Mouse (Mus musculus) lung, postnatal 0 days (tissue): ENCODE results near the gene 2810006K23Rik.

Experiments
- CTCF ChIP-seq: IDR thresholded peaks from 2 replicates; pipeline ENCODE4 v1.5.1; 2016; ENCODE audit warnings: antibody characterized with exemption, mild to moderate bottlenecking
- EP300 ChIP-seq: IDR thresholded peaks from 2 replicates; pipeline ENCODE4 v1.6.1; 2016; ENCODE audit warnings: antibody characterized with exemption, mild to moderate bottlenecking, control low read depth

DNA sequence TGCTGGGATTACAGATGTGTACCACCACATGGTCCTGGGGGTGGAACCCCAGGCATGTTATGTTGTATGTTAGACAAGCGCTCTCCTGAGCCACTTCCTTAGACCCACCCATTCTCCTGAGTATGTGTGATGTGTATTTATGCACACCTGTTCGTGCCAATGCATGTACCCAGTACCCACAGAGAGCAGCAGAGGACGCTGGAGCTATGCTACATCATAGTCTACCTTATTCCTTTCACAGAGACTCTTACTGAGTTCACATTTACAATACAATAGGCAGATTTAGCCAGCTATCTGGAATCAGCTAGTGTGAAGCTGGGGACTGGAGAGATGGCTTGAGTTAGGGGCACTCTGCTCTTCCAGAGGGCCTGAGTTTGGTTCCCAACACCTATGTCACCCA, 28.8 kb downstream of the 2810006K23Rik start:
- TF ChIP-seq EP300, result no peak
- peak; percentile 60 for TF ChIP-seq CTCF
